Mouse (Mus musculus) erythroblast, adult 5-6 weeks (primary cell): Measurements from ENCODE around the gene Dda1. TPM values are rescaled to one million over a fixed set of nuclear protein-coding genes. Genes with fewer than 3 reads are reported as not detected.
A peak's percentile ranks its signal among the peaks of the same experiment; 100 is the strongest.

Source experiments
- ATAC-seq: replicated peaks from 2 replicates; pipeline ENCODE4 v1.8.0; 2016; ENCODE audit warnings: moderate number of reproducible peaks, mild to moderate bottlenecking, moderate TSS enrichment, inconsistent platforms; ENCODE audit not compliant: poor library complexity, low FRiP score, severe bottlenecking
- total RNA-seq, 2 experiments: library from RNA; stranded (forward) in 1 of 2; stranded (reverse) in 1 of 2; fragments of 150-400 nt in 1 of 2; fragments of 200-764, 138-1000 nt in 1 of 2; gene quantifications; 2 replicates each; pipeline versions ENCODE4 v1.2.3 to v1.2.4; 2015 to 2017; ENCODE audit warnings: low replicate concordance in 2 of 2

Dda1 gene
- total RNA-seq, 2 experiments from 2014 or later, result 5.7 to 7.7 TPM

DNA sequence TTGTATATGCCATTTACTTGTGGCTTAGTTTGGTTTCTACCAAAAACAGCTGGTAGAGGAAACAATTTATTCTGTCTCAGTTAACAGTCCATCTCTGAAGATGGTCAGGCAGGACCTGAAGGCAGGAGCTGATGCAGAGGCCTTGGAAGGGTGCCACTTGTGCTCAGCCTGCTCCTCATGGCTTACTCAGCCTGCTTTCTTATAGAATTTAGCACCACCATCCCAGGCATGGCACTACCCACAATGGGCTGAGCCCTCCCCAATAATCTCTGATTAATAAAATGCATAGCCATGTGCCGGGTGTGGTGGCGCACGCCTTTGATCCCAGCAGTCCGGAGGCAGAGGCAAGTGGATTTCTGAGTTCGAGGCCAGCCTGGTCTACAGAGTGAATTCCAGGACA, 2.8 kb upstream of the Dda1 start:
- ATAC-seq, result no peak

DNA sequence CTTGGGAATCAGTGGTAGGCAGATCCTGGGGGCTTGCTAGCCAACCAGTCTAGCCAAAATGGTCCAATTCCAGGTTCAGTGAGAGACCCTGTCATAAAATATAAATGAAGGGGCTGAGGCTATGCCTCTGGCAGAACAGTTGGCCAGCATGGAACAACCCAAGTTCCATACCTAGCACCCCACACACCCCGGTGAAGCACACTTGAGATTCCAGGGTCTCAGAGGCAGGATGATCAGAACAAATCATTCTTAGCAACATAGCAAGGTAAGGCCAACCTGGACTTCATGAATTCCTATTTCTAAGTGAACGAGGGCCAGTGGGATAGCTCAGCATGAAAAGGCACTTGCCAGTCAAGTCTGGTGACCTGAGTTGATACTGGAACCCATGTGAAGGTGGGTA, 1.8 kb upstream of the Dda1 start:
- ATAC-seq, result no peak

DNA sequence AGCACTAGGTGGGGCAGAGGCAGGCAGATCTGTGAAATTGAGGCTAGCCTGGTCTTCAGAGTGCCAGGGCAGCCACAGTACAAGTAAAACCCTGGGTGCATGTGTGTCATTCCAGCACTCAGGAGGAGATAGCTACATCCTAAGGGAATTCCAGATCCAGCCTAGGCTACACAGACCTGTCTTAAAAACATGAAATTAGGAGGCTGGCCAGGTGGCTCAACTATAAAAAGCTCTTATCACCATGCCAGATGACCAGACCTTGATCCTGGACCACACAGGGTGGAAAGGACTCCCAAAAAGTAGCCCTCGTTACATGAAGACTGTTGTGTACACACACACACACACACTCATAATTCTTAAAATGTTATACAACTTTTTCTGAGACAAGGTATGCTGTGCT, 998 bp upstream of the Dda1 start:
- no peak for ATAC-seq

DNA sequence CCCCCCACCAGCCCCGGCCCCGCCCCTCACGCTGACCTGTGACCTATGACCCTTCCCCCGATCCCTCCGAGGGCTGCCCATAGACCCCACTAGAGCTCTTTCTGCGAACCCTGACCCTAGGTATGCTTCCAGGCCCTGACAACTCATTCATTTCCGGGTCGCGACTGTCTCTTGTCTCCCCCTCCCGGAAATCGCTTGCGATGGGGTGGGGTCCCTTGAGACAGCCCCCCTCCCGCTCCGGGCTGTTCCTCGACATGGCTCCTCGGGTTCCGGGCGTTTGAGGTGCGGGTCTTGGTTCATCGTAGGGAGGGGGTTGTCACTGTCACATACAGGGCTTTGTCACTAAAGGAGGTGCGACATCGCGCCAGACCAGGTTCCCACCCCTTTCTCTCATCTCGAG, 412 bp downstream of the Dda1 start:
- ATAC-seq, result no peak

DNA sequence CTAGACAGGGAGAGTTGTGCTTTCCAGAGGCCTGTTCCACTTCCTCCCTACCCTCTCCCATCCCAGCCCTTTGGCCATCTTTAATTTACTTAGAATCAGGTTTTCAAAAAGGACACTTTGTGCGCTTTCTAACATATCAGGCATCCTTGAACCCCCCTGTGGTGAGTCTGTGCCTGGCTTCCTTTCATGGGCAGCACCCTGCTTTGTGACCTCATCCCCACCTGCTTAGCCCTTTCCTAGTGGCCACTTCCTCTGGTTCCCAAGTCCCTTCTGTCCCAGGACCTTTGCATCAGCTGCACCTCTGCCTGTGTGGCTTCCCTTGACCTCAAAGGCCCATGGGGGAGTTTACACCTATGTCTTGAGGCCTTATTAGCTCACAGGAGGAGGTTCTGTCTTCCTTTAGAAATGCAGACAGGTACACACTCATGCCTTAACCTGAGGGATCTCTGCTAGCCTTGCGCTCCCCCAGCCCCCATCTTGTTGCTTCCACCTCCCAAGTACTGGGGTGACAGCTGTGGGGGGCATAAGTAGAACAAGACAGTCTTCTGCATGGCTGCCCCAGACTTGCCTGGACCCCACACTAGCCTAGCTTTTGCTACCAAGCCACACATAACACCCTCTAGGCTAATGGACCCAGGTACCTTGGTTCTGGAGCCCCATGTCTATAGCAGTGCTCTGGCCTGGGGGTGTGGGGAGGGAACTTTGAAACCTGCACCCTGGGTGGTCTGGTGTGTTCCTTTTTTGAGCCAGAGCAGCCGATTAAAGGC, 1.3 kb downstream of the Dda1 start:
- no peak for ATAC-seq

DNA sequence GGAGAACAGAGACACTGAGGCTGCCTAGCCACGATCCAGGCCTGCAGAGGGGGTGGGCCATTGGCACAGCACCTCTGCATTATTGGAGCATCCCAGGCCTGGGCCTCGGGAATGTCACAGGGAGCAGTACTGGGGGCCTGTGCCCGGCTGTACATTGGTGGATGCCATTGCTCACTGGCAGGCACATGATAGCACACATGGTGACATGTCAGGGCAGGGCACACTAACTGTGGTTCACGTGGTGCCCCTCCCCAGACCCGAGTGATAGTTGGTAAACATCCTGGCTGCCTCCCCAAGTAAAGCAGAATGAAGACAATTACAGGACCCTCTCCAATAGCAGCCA, 1.9 kb downstream of the Dda1 start:
- no peak for ATAC-seq

DNA sequence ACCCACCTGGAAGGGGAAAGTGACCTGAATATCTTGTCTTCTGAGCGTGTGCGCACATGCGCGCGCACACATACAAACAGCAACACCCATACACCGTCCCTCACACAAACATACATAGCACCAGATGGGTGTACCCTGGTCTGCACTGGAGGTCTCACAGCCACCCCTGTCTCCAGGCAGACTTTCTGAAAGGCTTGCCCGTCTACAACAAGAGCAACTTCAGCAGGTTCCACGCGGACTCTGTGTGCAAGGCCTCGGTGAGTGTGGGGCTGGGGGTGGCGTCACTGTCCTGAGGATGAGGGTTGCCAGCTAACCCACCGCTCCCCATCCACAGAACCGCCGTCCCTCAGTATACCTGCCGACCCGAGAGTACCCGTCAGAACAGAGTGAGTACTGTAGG, 2.9 kb downstream of the Dda1 start:
- ATAC-seq, result no peak

DNA sequence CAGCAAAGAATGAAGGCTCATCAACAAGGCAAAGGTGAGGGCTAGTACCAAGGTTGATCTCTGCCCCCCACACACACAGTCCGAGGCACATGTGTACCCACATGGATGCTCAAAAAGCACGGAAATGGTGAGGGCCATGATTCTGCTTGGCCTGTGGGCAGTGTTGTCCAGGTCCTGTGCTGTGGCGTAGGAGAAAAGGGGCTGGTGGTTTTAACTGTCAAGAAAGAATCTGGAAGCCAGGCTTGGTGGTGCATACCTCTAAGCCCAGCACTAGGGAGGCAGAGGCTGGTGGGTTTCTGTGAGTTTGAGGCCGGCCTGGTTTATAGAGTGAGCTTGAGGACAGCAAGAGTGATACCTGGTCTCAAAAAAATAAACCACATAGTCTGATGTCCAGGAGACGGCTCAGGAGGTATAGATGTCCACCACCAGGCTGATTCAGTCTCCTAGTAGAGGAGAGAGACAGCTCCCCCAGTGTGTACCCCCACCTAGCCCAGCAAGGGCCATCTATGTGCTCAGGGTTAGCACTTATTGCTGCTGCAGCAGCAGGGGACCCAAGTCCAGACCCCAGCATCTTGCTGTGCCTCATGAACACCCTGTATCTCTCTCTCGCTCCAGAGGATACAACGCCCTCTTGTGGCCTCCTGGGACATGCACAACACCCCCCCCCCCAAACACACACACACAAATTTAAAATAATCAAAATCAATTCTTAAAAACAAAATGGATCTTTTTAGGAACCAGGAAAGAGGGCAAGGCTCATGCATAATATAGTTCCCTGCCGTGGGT, 3.8 kb downstream of the Dda1 start:
- no peak for ATAC-seq

DNA sequence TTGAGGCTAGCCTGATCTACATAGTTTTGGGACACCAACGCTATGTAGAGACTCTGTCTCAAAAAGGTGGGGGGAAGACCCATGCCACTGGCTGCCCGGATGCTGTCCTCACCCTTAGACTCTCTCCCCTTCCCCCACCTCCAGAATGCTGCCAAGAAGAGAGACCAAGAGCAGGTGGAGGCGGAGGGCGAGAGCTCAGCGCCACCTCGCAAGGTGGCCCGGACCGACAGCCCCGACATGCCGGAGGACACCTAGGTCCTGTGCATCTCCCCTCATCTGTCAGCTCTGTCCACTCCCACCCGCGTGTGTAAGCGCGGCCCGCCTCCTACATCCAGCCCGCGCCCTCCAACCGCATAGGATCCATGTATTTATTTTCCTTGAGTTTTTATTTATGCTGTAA, 5.3 kb downstream of the Dda1 start:
- no peak for ATAC-seq

DNA sequence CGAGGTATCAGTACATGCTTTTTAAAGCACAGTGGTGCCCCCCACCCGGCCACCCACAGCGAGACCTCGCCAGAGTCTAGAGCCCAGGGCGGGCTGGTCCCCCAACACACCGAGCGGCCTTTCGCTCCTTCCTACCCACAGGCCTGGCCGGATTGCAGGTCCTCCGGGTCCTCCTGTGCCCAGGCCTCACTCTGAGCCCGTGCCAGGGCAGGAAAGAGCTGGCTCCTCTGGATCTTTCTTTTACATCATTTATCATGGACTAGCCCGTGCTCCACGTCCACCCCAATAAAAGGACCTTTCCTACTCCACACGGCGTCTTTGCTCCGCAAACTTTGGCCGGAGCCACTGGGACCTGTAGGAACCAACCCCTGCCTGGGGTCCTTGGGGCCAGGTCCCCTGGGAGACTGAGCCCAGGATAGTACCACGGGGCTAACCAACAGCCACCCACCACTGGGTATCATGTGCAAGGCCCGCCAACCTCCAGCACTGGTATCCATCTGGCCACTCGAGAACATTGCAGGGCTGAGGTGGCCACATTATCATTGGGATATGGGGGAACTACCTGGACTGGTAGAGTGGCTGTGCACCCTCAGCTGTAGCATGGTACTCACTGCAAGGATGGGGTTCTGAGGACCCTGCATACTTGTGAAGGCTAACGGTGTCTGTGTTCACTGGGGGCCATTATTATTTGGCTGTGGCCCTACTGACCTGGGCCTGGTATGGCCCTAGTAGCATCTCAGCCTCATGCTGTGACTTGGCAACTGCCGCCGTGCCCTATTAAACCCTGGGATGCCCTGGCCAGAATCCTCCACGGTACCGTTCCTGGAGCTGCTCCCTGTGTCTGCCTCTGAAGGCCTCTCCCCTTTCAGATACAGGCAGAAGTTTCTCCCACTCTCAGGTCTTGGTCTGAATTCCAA, 6.0 kb downstream of the Dda1 start:
- no peak for ATAC-seq

DNA sequence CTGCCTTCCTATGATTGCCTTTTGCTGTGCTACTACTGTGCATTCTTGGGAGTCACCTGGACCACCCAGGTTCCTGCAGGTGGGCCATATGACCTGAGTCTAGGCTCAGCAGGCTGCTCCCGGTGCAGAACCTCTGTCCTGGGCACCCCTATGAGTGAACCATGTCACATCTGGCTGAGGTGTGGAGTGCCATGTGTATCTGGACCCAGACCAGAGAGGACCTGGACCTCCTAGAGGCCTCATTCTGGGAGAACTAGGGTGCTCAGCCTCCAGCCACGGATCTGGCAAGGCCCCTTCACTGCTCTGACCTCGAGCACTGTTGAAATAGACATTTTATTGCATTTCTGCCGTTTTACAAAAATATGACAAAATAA, 6.7 kb downstream of the Dda1 start:
- ATAC-seq, result no peak

DNA sequence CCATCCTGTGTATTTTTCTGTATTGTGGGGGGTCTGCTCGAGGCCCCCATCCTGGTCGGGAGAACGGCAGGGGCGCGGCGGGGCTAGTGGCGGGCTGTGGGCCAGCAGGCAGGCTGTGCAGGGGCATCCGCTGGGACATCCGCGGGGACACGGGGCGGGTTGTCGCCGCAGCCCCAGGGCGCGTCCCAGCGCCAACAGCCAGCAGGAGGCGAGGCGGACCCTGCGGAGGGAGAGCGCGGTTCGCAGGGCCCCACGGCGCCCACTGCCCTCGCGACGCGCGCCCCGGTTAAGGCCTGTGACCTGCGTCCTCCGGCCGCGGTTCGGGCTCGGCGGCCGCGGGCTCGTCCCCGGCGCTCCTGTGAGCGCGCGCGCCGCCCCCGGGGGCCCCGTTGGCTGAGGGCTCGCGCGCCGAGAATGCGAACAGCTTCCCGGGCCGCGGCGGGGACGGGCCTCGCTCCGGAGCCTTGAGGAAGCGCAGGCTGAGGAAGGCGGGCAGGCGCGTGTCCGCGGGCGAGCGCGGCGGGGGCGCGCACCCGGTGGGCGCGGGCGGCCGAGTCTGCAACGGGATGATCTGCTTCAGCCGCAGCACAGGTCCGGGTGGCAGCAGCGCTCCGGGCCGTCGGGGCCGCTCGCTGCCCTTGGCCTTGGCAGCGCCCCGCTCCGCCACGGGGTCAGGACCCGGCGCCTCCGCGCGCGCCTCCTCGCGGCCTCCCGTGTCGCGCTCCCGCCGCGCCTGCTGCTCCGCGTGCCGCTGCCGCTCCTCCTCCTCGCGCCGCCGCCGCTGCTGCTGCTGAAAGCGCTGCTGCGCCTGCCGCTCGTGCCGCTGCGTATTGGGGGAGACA, 7.3 kb downstream of the Dda1 start:
- ATAC-seq, result peak; percentile 40

DNA sequence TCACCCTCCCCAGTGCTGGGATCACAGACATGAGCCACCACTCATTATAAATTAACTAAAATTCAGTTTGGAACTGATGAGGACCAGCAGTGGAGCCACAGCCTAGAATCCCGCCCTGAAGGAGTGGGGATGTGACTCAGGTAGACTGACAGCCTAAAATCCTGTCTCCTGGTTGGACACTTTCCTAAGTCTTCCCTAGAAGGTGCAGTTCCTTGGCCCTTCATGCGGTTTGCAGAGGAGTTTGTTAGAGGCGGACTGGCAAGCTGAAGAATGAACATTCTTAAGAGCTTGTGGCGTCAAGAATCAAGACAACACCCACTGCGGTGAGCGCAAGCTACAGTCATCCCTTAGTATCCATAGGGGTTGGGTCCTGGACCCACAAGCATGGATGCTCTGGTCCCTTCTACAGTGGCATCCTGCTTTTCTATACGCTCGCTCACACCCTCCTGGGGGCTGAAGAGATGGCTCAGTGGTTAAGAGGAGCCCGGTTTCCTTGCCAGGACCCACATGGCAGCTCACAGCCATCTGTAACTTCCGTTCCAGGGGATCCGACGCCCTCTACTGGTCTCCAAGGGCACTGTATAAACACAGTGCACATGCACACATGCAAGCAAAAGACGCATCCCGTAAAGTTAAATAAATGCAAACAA, 8.3 kb downstream of the Dda1 start:
- no peak for ATAC-seq

DNA sequence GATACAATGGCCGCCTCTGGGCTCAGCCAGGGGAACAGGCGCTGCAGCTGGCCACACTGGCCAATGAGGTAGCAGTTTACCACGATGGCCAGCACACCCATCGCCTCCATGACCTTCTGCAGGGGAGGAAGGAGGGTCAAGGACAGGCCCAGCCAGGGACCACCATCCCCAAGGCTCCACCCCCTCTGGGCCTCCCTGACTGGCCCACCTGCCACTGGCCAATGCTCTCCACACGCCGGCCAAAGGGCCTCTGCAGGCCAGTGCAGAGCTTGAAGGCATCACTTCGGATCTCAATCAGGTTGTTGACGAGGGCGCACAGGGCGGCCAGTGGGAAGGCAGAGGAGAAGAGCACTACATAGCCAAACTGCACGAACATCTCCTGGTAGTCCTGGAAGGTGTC, 9.9 kb downstream of the Dda1 start:
- ATAC-seq, result no peak

DNA sequence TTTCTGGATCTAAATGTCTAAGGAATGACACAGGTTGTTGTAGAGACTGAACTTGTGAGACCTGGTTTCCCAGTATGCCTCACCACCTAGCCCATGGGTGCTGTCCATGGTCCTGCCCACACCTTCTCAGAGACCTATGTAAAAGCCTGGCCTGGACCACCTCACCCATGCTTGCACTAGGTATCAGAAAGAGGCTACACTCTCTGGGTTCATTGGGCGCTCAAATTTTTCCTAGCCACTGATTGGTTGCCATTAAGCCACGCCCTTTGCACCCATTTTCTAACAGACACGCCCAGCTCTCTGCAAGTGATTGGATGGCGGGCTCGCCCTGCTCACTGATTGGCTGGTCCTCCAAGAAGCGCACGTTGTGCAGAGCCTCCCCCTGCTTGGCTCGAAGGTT, 14.9 kb downstream of the Dda1 start:
- no peak for ATAC-seq

DNA sequence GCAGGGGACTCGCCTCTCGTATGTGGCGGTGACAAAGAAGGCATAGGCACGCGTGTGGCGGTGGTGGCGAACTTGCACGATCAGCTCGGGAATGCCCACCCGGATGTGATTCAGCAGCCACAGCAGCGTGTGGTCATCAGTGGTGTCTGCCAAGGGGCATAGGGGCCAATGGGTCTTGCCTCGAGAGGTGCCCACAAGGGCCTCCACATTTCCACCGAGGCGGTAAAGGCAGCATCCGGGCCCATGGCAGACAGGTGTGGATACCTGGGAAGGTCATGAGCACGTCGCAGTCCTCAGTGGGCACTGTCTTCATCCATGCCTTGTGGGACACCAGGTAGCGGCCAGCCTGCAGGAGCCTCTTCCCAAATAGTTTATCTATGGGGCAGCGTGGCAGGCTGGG, 15.7 kb downstream of the Dda1 start:
- no peak for ATAC-seq

DNA sequence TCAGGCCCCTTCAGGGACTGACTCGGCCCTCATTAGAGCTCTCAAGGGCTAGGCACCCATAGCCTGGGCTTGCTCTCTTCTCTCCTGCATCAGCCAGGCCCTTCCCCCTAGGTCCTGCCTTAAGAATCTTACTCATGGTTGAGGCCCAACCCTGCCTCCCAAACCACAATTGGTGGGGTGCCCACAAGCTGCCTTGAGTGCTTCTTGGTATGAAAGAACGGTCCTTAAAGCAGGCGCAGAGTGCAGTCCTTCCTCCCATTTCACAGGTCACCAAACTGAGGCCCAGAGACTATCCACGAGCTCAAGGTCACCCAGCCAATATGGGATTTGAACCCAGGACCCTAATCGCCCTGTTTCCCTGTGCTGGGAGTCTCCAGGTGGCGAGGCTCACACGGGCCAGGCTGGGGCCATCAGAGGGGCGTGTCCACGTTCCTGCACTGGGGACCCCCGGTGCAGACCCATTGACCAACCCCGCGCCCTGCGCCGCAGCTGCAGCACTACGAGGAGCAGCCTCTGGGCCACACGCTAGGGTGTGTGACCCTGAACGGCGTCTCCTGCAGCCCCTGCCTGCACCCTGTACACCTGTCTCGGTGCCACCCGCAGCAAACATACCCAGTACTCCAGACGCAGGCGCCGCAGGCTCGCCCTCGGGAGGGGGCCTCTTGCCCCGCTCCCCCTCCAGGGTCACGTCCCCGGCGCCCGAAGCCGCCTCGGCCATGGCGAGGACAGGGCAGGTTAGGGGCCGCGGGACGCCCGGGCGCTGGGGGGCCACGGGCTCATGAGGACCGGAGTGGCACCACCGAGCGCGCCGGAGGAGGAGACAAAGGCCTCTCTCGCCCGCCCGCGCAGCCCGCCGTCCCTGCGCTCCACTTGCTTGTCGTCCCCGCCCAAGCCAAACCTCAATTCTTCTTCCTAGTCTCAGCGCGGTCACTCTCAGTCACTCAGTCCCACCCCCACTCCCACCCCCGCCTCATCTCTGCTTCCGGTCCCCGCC, 16.4 kb downstream of the Dda1 start, which contains the start of gene Ano8:
TSS of gene Ano8 (minus strand) at position 822 of the 994 bp plus-strand sequence.
- no peak for ATAC-seq

DNA sequence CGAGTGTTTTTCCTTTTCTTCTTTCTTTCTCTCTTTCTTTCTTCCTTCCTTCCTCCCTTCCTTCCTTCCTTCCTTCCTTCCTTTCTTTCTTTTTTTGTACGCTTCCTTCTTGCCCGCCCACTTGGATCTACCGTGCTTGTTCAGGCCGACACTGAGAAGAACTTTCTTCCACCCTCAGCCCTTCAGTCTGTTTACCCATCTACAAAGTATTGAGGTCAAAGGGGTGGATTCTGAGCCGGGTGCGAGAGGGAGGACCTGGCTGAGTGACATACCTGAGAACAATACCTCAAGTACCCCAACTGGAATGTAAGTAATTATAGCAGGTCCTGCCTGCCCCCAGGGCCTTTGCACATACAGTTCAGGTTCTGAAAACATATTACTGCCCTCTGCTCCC, 17.1 kb downstream of the Dda1 start:
- no peak for ATAC-seq
